Mouse (Mus musculus): Measurements from ENCODE around the gene Foxf2.

DNA sequence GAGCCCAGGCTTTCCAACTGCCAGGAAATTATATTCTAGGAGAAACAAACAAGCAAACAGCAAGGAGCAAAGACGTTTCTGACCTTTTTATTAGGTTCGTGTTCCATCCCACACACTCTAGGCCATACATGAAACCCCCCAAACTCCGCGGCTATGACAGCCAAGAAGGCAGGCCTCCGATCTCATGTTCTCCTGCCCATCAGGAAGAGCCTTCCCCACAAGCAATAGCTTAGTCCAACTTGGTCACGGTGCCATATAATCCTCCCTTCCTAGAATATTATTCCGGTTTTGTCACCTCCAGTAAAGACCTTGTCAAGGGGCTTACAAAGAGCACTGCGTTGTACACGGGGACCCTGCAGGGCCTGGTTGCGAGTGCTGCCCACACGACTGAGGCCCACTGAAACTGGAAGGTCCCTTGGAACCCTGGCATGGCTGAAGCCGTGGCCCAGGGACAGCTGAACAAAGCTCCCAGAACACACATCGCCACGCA, 3.1 kb downstream of the Foxf2 start:
- TF ChIP-seq CTCF (IDR thresholded peaks at IDR 0.05; ENCODE audit: low read depth, low read length), result no peak
- TF ChIP-seq POLR2A (IDR thresholded peaks at IDR 0.05; ENCODE audit: extremely low read depth, insufficient read depth, low read length), result no peak
